Mouse (Mus musculus): ENCODE results near the gene Mogs. TPM values are rescaled to one million over a fixed set of nuclear protein-coding genes. Genes with fewer than 3 reads are reported as not detected.
A peak's percentile ranks its signal among the peaks of the same experiment; 100 is the strongest.

Gene Mogs
- total and polyA plus RNA-seq, 3 experiments, result 57.2 to 78.9 (median 77.3) TPM

DNA sequence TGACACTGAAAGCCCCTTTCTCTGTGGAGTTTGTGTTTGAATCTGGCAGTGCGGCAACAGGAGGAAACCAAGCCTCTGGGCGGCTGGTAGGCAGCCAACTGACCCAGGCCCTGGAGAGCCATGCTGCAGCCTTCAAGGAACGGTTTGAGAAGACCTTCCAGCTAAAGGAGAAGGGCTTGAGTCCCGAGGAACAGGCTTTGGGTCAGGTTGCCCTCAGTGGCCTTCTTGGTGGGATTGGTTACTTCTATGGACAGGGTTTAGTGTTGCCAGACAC is 1.8 kb downstream of the Mogs start:
- dilution Hi-C loops (cut with MboI; ENCODE audit: extremely low pct_ligation_motif_present, extremely low pct_unique_long_range_greater_than_20kb, low sequenced_read_pairs) (no loop called here), in situ Hi-C loops (cut with MboI; ENCODE audit: low pct_ligation_motif_present, low pct_unique_long_range_greater_than_20kb, low sequenced_read_pairs) (loop anchor here (5.0 kb wide), 1 partner anchor 40 kb away; the partner anchor contains the start of genes 1700003E16Rik and Wdr54)
- peaks cover 22% of the 10 kb centered on the region for H3K79me2 ChIP-seq (replicated peaks; ENCODE audit: control insufficient read depth, extremely low read depth, insufficient read depth, poor library complexity, severe bottlenecking)
- peaks cover 15 to 32% of the 10 kb centered on the region in 2 experiments for H3K36me3 ChIP-seq (replicated peaks in 1 of 2; ENCODE audit: control insufficient read depth in 1 of 2, insufficient read depth in 1 of 2, low read length in 1 of 2)
- no peak overlapping the region; the same call in 1 of the 2 replicates for H3K9ac ChIP-seq (ENCODE audit: insufficient read depth, low read depth)
- no peak overlapping the region for H3K4me2 ChIP-seq (ENCODE audit: insufficient read depth, low read depth, poor library complexity, severe bottlenecking)
- peaks cover 30 to 69% of the 10 kb centered on the region in 2 experiments for H3K4me1 ChIP-seq (ENCODE audit: control insufficient read depth in 1 of 2, insufficient read depth in 2 of 2)
- H3K27me3 ChIP-seq (replicated peaks), result no peaks in the 10 kb centered on the region
- no peak overlapping the region for H3K27ac ChIP-seq (ENCODE audit: insufficient read depth, low read depth)
- TF ChIP-seq RAD21 (IDR thresholded peaks at IDR 0.05; ENCODE audit: low read depth, low read length) (no peak), MAFK (IDR thresholded peaks at IDR 0.05; ENCODE audit: insufficient replicate concordance, low read length) (no peak), ETS1 (conservative IDR thresholded peaks at IDR 0.05; ENCODE audit: low read depth, low read length) (no peak), MAZ (IDR thresholded peaks at IDR 0.05; ENCODE audit: low read depth, low read length) (no peak), EP300 (IDR thresholded peaks at IDR 0.05; ENCODE audit: low read length) (no peak), CTCF (conservative IDR thresholded peaks at IDR 0.05 in 1 of 2, IDR thresholded peaks at IDR 0.05 in 1 of 2; ENCODE audit: low read depth in 2 of 2, low read length in 2 of 2) (no peak), NELFE (IDR thresholded peaks at IDR 0.05; ENCODE audit: low read depth, low read length) (no peak), TBP (conservative IDR thresholded peaks at IDR 0.05; ENCODE audit: low read depth, low read length) (no peak), JUND (conservative IDR thresholded peaks at IDR 0.05; ENCODE audit: low read depth, low read length) (no peak)
- H3K4me3 ChIP-seq (replicated peaks in 1 of 3; ENCODE audit: low read depth in 2 of 3, low read length in 2 of 3, poor library complexity in 1 of 3), result no peak overlapping the region
- no peak for DNase-seq (ENCODE audit: extremely low read depth)
- H3K9me3 ChIP-seq (replicated peaks; ENCODE audit: low read length), result no peaks in the 10 kb centered on the region

DNA sequence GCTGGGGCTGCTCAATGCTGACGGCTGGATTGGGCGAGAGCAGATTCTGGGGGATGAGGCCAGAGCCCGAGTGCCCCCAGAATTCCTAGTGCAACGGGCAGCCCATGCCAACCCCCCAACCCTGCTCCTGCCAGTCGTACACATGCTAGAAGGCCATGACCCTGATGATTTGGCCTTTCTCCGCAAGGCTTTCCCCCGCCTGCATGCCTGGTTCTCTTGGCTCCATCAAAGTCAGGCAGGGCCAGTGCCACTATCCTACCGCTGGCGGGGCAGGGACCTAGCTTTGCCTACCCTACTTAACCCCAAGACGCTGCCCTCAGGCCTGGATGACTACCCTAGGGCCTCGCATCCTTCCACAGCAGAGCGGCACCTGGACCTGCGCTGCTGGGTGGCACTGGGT is 2.3 kb downstream of the Mogs start:
- TF ChIP-seq USF2 (conservative IDR thresholded peaks at IDR 0.05; ENCODE audit: low read depth, low read length) (no peak), POLR2A (IDR thresholded peaks at IDR 0.05; ENCODE audit: low read depth, low read length) (no peak)
- Histone ChIP-seq H3K4me3 (replicated peaks in 1 of 3; ENCODE audit: low read depth in 2 of 3, low read length in 2 of 3, poor library complexity in 1 of 3) (no peak overlapping the region), H3K4me1 (ENCODE audit: control insufficient read depth in 1 of 2, insufficient read depth in 2 of 2) (peaks cover 30 to 74% of the 10 kb centered on the region in 2 experiments), H3K79me2 (replicated peaks; ENCODE audit: control insufficient read depth, extremely low read depth, insufficient read depth, poor library complexity, severe bottlenecking) (peaks cover 22% of the 10 kb centered on the region), H3K9me3 (replicated peaks; ENCODE audit: low read length) (no peaks in the 10 kb centered on the region), H3K9ac (ENCODE audit: insufficient read depth, low read depth) (no peak overlapping the region), H3K27me3 (replicated peaks) (no peaks in the 10 kb centered on the region), H3K27ac (ENCODE audit: insufficient read depth, low read depth) (no peak overlapping the region), H3K36me3 (replicated peaks in 1 of 2; ENCODE audit: control insufficient read depth in 1 of 2, insufficient read depth in 1 of 2, low read length in 1 of 2) (peaks cover 15 to 30% of the 10 kb centered on the region in 2 experiments), H3K4me2 (ENCODE audit: insufficient read depth, low read depth, poor library complexity, severe bottlenecking) (no peak overlapping the region)
- in situ Hi-C loops (cut with MboI; ENCODE audit: low pct_ligation_motif_present, low pct_unique_long_range_greater_than_20kb, low sequenced_read_pairs), result loop anchor here (5.0 kb wide), 1 partner anchor 40 kb away; the partner anchor contains the start of genes 1700003E16Rik and Wdr54
- dilution Hi-C loops (cut with MboI; ENCODE audit: extremely low pct_ligation_motif_present, extremely low pct_unique_long_range_greater_than_20kb, low sequenced_read_pairs), result no loop called here
- no peak for DNase-seq (ENCODE audit: extremely low read depth)

DNA sequence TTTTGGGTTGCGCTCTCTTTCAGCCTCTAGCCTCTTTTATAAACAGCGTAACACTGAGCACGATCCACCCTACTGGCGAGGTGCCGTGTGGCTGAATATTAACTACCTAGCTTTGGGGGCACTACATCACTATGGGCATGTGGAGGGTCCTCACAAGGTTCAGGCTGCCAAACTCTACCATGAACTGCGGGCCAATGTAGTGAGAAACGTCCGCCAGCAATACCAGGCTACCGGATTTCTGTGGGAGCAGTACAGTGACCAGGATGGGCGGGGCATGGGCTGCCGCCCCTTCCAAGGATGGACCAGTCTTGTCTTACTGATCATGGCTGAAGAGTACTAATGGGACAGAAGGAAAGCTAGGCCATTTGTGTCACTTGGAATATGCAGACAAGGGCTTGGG is 3.1 kb downstream of the Mogs start:
- dilution Hi-C loops (cut with MboI; ENCODE audit: extremely low pct_ligation_motif_present, extremely low pct_unique_long_range_greater_than_20kb, low sequenced_read_pairs), result no loop called here
- Histone ChIP-seq H3K4me1 (ENCODE audit: control insufficient read depth in 1 of 2, insufficient read depth in 2 of 2) (peaks cover 30 to 78% of the 10 kb centered on the region in 2 experiments), H3K79me2 (replicated peaks; ENCODE audit: control insufficient read depth, extremely low read depth, insufficient read depth, poor library complexity, severe bottlenecking) (peaks cover 22% of the 10 kb centered on the region), H3K9me3 (replicated peaks; ENCODE audit: low read length) (no peaks in the 10 kb centered on the region), H3K9ac (ENCODE audit: insufficient read depth, low read depth) (no peak overlapping the region), H3K27ac (ENCODE audit: insufficient read depth, low read depth) (no peak overlapping the region), H3K36me3 (replicated peaks in 1 of 2; ENCODE audit: control insufficient read depth in 1 of 2, insufficient read depth in 1 of 2, low read length in 1 of 2) (peaks cover 18 to 35% of the 10 kb centered on the region in 2 experiments), H3K4me3 (replicated peaks in 1 of 3; ENCODE audit: low read depth in 2 of 3, low read length in 2 of 3, poor library complexity in 1 of 3) (no peak overlapping the region), H3K27me3 (replicated peaks) (no peaks in the 10 kb centered on the region), H3K4me2 (ENCODE audit: insufficient read depth, low read depth, poor library complexity, severe bottlenecking) (no peak overlapping the region)
- in situ Hi-C loops (cut with MboI; ENCODE audit: low pct_ligation_motif_present, low pct_unique_long_range_greater_than_20kb, low sequenced_read_pairs), result loop anchor here (5.0 kb wide), 1 partner anchor 39 kb away; the partner anchor contains the start of genes 1700003E16Rik and Wdr54
- TF ChIP-seq CHD2 (IDR thresholded peaks at IDR 0.05; ENCODE audit: low read length), result 0 out of 2 replicates have a peak, but pooled peaks have one; percentile 16
- no peak for TF ChIP-seq KAT2A (IDR thresholded peaks at IDR 0.05; ENCODE audit: insufficient replicate concordance, low read length)
- TF ChIP-seq MAFK (IDR thresholded peaks at IDR 0.05; ENCODE audit: insufficient replicate concordance, low read length), result no peak
- TF ChIP-seq ZNF384 (IDR thresholded peaks at IDR 0.05; ENCODE audit: low read depth, low read length), result no peak
- no peak for DNase-seq (ENCODE audit: extremely low read depth)

All from CH12.LX (cell line).